Mouse (Mus musculus) C2C12 (cell line): ENCODE data around the gene Chrng. TPM values are rescaled to one million over a fixed set of nuclear protein-coding genes. Genes with fewer than 3 reads are reported as not detected.

Experiments used
- H3K27me3 ChIP-seq: one replicate; pipeline ENCODE4 v1.6.1; 2011; ENCODE audit not compliant: control insufficient read depth, insufficient read depth, insufficient read length
- H3K36me3 ChIP-seq: one replicate; pipeline ENCODE4 v1.6.1; 2011; ENCODE audit not compliant: control insufficient read depth, insufficient read depth
- H3K4me3 ChIP-seq: one replicate; pipeline ENCODE4 v1.5.1; 2011; ENCODE audit warnings: mild to moderate bottlenecking, control low read depth; ENCODE audit not compliant: poor library complexity, insufficient read depth, severe bottlenecking
- H3K79me2 ChIP-seq: one replicate; pipeline ENCODE4 v1.6.1; 2011; ENCODE audit not compliant: control insufficient read depth, insufficient read depth
- H3K79me3 ChIP-seq: one replicate; pipeline ENCODE4 v1.6.1; 2011; ENCODE audit warnings: low read depth, control low read depth
- H3ac ChIP-seq: one replicate; pipeline ENCODE3; 2011; ENCODE audit warnings: low read depth; ENCODE audit not compliant: control insufficient read depth, insufficient read length
- CEBPB ChIP-seq: IDR thresholded peaks from one replicate; pipeline ENCODE4 v1.6.1; 2011; ENCODE audit warnings: low read depth, mild to moderate bottlenecking, control low read depth, moderate library complexity
- CTCF ChIP-seq: IDR thresholded peaks from one replicate; pipeline ENCODE4 v1.5.1; 2011; ENCODE audit not compliant: control insufficient read depth, insufficient read depth, insufficient read length
- FOSL1 ChIP-seq: IDR thresholded peaks from one replicate; pipeline ENCODE4 v1.8.0; 2011; ENCODE audit warnings: mild to moderate bottlenecking, low read length; ENCODE audit not compliant: poor library complexity, insufficient read depth, severe bottlenecking
- MAX ChIP-seq: IDR thresholded peaks from one replicate; pipeline ENCODE4 v1.6.1; 2011; ENCODE audit warnings: mild to moderate bottlenecking, control low read depth
- MYOD1 ChIP-seq: IDR thresholded peaks from one replicate; pipeline ENCODE4 v1.6.1; 2011; ENCODE audit warnings: low read depth; ENCODE audit not compliant: control insufficient read depth, insufficient read length
- MYOG ChIP-seq: IDR thresholded peaks from one replicate; pipeline ENCODE4 v1.6.1; 2011; ENCODE audit not compliant: control insufficient read depth, insufficient read length; ENCODE audit errors: extremely low read depth
- USF1 ChIP-seq: IDR thresholded peaks from one replicate; pipeline ENCODE4 v1.6.1; 2011; ENCODE audit warnings: low read depth, mild to moderate bottlenecking, control low read depth, moderate library complexity
- polyA plus RNA-seq: library from polyadenylated mRNA; unstranded; fragments of >200 nt; fragmentation: generic; extraction: Trizol; gene quantifications from one replicate; pipeline ENCODE4 v1.2.1, GENCODE M21; 2012; ENCODE audit warnings: missing spikeins

Chrng gene
- polyA plus RNA-seq, 1 experiment = 3.5 TPM

- Histone ChIP-seq H3K79me2 (no peaks in the 10 kb centered on the region), H3K79me3 (no peaks in the 10 kb centered on the region), H3ac (no peak overlapping the region), H3K27me3 (no peaks in the 10 kb centered on the region), H3K4me3 (no peak overlapping the region), H3K36me3 (no peaks in the 10 kb centered on the region)
- TF ChIP-seq FOSL1 (no peak), CEBPB (no peak)
Observed at GRCm38 (mm10) chr1:87203779-87204178, 678 bp upstream of the Chrng start.

GRCm38 (mm10) chr1:87205038-87205437 is 581 bp downstream of the Chrng start:
- Histone ChIP-seq H3K4me3 (no peak overlapping the region), H3K36me3 (no peaks in the 10 kb centered on the region), H3K27me3 (no peaks in the 10 kb centered on the region), H3ac (no peak overlapping the region), H3K79me3 (no peaks in the 10 kb centered on the region), H3K79me2 (no peaks in the 10 kb centered on the region)
- TF ChIP-seq CEBPB (no peak), CTCF (no peak), FOSL1 (no peak), MYOG (no peak), MAX (no peak), MYOD1 (no peak), USF1 (no peak)

GRCm38 (mm10) chr1:87205502-87205901 is 1.0 kb downstream of the Chrng start:
- TF ChIP-seq USF1 = no peak
- TF ChIP-seq MYOD1 = peak; percentile 96
- Histone ChIP-seq H3K4me3 (no peak overlapping the region), H3K36me3 (no peaks in the 10 kb centered on the region)

GRCm38 (mm10) chr1:87206339-87206738 is 1.9 kb downstream of the Chrng start:
- H3K27me3 ChIP-seq = no peaks in the 10 kb centered on the region
- TF ChIP-seq MAX (no peak), FOSL1 (no peak), CEBPB (no peak), MYOG (no peak), CTCF (no peak), MYOD1 (no peak), USF1 (no peak)
- H3K79me3 ChIP-seq = no peaks in the 10 kb centered on the region
- no peaks in the 10 kb centered on the region for H3K36me3 ChIP-seq
- no peak overlapping the region for H3K4me3 ChIP-seq
- H3ac ChIP-seq = no peak overlapping the region
- no peaks in the 10 kb centered on the region for H3K79me2 ChIP-seq

More at GRCm38 (mm10) chr1:87205502-87205901, 1.0 kb downstream of the Chrng start:
- Histone ChIP-seq H3ac (no peak overlapping the region), H3K79me2 (no peaks in the 10 kb centered on the region), H3K79me3 (no peaks in the 10 kb centered on the region), H3K27me3 (no peaks in the 10 kb centered on the region)

- Histone ChIP-seq H3K36me3 (peaks cover 8% of the 10 kb centered on the region), H3K4me3 (no peak overlapping the region), H3ac (no peak overlapping the region), H3K79me2 (peaks cover 28% of the 10 kb centered on the region), H3K27me3 (no peaks in the 10 kb centered on the region), H3K79me3 (peaks cover 24% of the 10 kb centered on the region)
- no peak for TF ChIP-seq MAX
Observed at GRCm38 (mm10) chr1:87211431-87211830, 7.0 kb downstream of the Chrng start.

GRCm38 (mm10) chr1:87213735-87214704 is 9.6 kb downstream of the Chrng start, which contains the start of gene Eif4e2:
TSS of gene Eif4e2 (plus strand) at chr1:87213914.
- Histone ChIP-seq H3ac (peak within 1 kb of the TSS; percentile 78), H3K79me3 (peaks cover 50% of the 10 kb centered on the region), H3K79me2 (peaks cover 54% of the 10 kb centered on the region), H3K36me3 (peaks cover 26% of the 10 kb centered on the region), H3K27me3 (no peaks in the 10 kb centered on the region), H3K4me3 (peak within 1 kb of the TSS; percentile 92)
- TF ChIP-seq CTCF (no peak), MYOG (no peak), MYOD1 (no peak), FOSL1 (no peak), USF1 (no peak), CEBPB (no peak), MAX (peak; percentile 37)
